Mouse (Mus musculus) thymus, postnatal 14 days (tissue): ENCODE data around the gene Xirp1.

Experiments
- DNase-seq: peaks from one replicate; pipeline ENCODE4 v3.0.0; 2021

Xirp1 gene

GRCm38 (mm10) chr9:119984536-119985011 is 38.8 kb downstream of the Xirp1 start, which contains the start of gene Csrnp1:
Gene Csrnp1 (minus strand): TSS chr9:119984658.
- DNase-seq: peak; percentile 58

- DNase-seq: peak; percentile 92
Observed at GRCm38 (mm10) chr9:119983585-119984535, 39.5 kb downstream of the Xirp1 start.

- peak; percentile 88 for DNase-seq
Observed at GRCm38 (mm10) chr9:119982956-119983551, 40.3 kb downstream of the Xirp1 start.

GRCm38 (mm10) chr9:119982241-119982811 is 41.1 kb downstream of the Xirp1 start:
- DNase-seq: peak; percentile 89

GRCm38 (mm10) chr9:119981183-119982179 is 41.9 kb downstream of the Xirp1 start:
- peak; percentile 90 for DNase-seq

- DNase-seq: peak; percentile 61
Observed at GRCm38 (mm10) chr9:119980770-119981182, 42.6 kb downstream of the Xirp1 start.

GRCm38 (mm10) chr9:119979749-119980148 is 43.6 kb downstream of the Xirp1 start:
- peak; percentile 47 for DNase-seq

- peak; percentile 58 for DNase-seq
Observed at GRCm38 (mm10) chr9:119978811-119979441, 44.5 kb downstream of the Xirp1 start.

- DNase-seq: peak; percentile 86
Observed at GRCm38 (mm10) chr9:119978151-119978810, 45.1 kb downstream of the Xirp1 start.

- no peak for DNase-seq
Observed at GRCm38 (mm10) chr9:119977557-119978060, 45.8 kb downstream of the Xirp1 start.

- peak; percentile 65 for DNase-seq
Observed at GRCm38 (mm10) chr9:119976704-119977556, 46.5 kb downstream of the Xirp1 start.

- no peak for DNase-seq
Observed at GRCm38 (mm10) chr9:119975286-119975685, 48.1 kb downstream of the Xirp1 start.

- peak; percentile 39 for DNase-seq
Observed at GRCm38 (mm10) chr9:119974609-119975008, 48.8 kb downstream of the Xirp1 start.

GRCm38 (mm10) chr9:119973869-119974520 is 49.4 kb downstream of the Xirp1 start:
- DNase-seq: peak; percentile 60

- no peak for DNase-seq
Observed at GRCm38 (mm10) chr9:119973281-119973680, 50.1 kb downstream of the Xirp1 start.

- no peak for DNase-seq
Observed at GRCm38 (mm10) chr9:119972582-119972981, 50.8 kb downstream of the Xirp1 start.

GRCm38 (mm10) chr9:119972166-119972565 is 51.2 kb downstream of the Xirp1 start:
- no peak for DNase-seq

GRCm38 (mm10) chr9:119970763-119971656 is 52.4 kb downstream of the Xirp1 start:
- no peak for DNase-seq
